Mouse (Mus musculus): ENCODE data around the gene Dph6.

Gene Dph6

DNA sequence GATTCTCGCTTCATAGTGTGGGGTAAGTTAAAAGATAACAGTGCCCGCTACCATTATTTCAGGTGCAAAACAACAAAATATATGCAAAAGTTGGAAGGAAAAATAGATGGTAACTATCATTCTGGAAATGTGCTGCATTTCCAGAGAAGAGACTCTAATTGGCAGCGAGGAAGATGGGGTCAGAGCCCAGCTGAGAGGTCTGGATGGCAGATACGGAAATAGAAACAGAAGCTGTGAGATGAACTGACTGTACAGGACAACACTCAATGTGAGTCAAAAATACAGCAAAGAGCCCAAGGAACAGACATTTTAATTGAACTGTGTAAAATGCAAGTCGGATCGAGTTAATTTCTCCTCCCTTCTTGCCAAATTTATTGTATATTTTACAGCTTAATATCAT is 114.3 kb downstream of the Dph6 start:
- no peak for DNase-seq (ENCODE audit: low read depth, low spot score)

DNA sequence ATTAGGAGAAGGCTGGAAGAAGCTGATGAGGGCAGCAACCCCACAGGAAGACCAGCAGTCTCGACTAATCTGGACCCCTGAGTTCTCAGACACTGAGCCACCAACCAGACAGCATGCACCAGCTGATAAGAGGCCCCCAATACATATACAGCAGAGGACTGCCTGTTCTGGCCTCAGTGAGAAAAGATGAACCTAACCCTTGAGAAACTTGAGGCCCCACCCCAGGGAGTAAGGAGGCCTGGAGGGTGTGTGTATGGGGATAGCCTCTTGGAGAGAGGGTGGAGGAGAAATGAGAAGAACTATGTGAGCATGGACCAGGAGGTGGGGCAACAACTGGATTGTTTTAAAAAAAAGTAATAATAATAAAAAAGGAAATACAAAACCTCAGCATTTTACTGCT is 118.7 kb downstream of the Dph6 start:
- no peak for DNase-seq (ENCODE audit: low read depth, low spot score)

DNA sequence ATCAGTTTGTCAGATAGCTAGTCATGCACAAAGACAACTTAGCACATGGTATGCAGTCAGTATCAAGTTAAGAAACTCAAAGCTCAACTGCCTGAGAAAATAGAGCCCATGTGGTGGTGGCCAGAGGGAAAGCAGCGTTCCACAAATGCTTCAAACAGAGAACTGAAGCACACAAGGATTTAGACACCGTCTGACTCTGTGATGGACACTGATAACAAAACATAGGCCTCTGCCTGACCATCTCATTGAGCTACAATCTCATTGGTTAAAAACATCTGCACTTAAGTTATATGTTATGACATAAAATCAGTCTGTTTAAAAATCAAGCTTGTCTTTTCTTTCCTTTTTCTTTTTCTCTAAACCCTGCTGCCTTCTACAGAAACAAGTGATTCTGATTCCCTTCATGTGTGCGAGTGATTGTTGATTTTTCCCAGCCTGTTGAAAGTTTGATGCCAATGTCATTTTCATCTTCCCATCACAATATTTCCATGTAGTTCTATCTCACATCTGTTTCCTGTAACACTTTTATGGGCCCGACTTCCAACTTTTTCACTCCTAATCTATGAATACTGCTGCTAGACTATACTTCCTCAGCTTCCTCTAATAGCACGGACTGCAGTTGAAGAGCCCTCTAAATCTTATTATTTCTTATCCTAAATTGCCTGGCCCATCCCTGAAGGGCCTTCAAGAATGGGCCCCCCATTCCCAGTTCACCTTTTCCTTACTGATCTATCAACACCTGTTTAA is 123.6 kb downstream of the Dph6 start:
- DNase-seq (ENCODE audit: low read depth, low spot score), result no peak

GRCm38 (mm10) chr2:114520414-114520813 is 134.3 kb downstream of the Dph6 start:
- no peak for DNase-seq (ENCODE audit: low read depth, low spot score)

DNA sequence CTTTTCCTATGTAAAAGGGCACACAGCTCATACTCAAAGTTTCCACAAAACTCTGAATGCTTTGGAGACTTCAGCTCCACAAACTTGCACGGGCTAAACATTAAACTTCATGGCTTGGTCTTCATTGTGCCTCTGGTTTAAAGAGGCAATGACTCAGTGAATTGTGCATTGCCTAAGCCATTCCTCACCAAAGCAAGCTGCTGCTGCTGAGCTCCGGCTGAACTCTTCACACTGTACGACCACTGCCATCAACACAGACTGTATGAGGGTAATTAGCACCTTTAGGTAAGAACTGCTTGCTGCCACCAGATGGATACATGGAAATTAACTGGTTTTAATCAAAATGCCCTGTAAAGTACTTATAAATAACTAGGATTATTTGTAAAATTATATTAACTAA is 134.9 kb downstream of the Dph6 start:
- DNase-seq (ENCODE audit: low read depth, low spot score), result no peak

GRCm38 (mm10) chr2:114492398-114492797 is 162.4 kb downstream of the Dph6 start:
- DNase-seq (ENCODE audit: low read depth, low spot score), result no peak

- DNase-seq (ENCODE audit: low read depth, low spot score), result no peak
Observed at GRCm38 (mm10) chr2:114491907-114492306, 162.9 kb downstream of the Dph6 start.

- DNase-seq (ENCODE audit: low read depth, low spot score), result no peak
Observed at GRCm38 (mm10) chr2:114486980-114487379, 167.8 kb downstream of the Dph6 start.

All from ES-CJ7 (cell line).